Mouse (Mus musculus) regulatory T cell (primary cell): ENCODE data around the gene Acot6.

Source experiments
- in situ Hi-C: fragments of 300-600 bp; cut with MboI, MseI; formaldehyde crosslinking; loops from one replicate; pipeline ENCODE4 v1.15.1; 2025; ENCODE audit warnings: high pct_unique_total_duplicates

Gene Acot6

DNA sequence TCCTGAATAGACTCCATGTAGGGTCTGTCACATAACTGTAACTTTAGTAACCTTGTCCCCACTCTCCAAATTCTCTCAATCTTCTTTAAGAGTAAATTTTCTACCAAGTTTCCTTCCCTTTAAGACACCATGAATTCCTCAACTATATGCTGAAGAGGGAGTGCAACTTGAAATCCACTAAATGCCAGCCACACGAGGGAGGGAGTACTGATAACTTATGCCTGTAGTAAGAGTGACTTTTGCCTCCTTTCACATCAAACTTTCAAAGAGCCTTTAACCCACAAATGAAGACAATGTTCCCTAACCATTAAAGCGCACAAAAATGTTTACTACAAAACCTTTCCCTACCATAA, 1.0 kb downstream of the Acot6 start:
- in situ Hi-C loops = no loop called here

DNA sequence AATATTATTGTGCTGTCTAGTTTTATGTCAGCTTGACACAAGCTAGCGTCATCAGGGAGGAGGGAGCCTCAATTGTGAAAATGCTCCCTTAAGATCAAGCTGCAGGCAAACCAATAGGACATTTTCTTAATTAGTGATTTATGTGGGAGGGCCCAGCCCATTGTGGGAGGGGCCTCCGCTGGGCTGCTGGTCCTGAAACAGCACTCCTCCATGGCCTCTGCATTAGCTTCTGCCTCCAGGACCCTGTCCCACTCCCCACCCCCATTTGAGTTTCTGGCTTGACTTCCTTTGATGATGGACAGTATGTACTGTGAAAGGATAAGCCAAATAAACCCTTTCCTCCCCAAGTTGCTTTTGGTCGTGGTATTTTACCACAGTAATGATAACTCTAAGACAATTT, 6.6 kb downstream of the Acot6 start:
- in situ Hi-C loops = no loop called here

DNA sequence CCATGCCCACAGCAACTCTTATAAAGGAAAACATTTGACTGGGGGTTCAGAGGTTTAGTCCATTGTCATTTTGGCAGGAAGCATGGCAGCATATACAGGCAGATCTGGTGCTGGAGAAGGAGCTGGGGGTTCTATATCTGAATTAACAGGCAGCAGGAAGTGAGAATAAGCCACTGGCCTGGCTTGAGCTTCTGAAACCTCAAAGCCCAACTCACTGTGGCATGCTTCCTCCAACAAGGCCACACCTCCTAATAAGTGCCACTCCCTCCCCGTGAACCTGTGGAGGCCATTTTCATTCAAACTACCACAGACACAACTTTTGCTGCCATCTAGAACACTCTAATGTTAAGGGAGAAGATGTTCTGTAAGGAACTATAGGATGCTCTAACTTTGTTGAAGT, 7.2 kb downstream of the Acot6 start:
- in situ Hi-C loops = no loop called here

DNA sequence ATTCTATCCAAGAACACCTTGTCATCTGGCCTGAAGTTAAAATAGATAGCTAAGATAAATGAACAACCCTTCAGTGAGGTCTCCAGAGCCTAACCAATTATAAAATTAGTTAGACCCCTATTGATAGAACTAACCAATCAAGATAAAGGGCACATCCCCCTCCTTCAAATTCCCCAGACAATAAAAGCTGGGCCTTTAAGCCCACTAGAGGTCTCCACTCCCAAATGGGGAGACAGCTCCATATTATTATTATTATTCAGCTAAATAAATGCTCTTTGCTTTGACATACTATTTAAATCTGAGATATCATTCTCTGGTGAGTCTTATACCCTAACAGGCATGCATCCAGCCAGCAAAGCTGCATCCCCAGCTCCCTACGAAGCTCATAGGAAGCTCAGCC, 9.5 kb downstream of the Acot6 start:
- in situ Hi-C loops = no loop called here

DNA sequence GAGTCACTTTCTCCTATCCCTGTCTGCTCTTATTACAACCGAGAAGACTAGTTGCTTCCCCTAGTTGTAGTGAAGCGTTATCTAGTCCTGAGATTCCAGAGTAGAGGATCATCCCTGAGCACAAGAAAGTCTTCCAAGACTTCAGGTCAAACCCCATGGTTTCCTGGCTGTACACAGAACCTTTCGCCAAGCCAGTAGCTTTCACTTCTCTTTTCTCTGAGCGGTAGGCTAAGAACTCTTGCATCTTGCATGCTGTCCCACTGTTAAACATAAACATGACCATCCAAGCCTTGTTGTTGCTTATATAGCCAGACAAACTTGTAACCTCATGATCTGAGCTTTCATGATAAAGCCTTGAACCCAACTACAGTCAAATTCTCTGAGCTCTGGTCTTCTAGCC, 10.4 kb downstream of the Acot6 start:
- in situ Hi-C loops = no loop called here

DNA sequence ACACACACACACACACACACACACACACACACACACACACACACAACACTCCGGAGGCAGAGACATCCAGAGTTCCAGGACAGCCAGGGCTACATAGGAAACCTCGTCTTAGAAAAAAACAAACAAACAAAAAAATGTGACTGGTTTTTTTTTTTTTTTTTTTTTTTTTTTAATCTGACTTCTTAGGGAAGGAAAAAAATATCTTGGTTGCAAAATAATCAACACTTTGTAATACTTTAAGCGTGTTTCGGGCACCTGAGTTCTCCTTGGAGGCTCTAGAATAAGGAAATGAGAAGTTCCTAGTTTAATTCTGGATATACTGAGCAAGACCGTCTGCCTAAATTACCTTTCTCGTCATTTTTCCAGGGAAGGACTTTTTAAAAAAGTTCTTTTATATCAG, 13.2 kb downstream of the Acot6 start:
- in situ Hi-C loops = no loop called here

DNA sequence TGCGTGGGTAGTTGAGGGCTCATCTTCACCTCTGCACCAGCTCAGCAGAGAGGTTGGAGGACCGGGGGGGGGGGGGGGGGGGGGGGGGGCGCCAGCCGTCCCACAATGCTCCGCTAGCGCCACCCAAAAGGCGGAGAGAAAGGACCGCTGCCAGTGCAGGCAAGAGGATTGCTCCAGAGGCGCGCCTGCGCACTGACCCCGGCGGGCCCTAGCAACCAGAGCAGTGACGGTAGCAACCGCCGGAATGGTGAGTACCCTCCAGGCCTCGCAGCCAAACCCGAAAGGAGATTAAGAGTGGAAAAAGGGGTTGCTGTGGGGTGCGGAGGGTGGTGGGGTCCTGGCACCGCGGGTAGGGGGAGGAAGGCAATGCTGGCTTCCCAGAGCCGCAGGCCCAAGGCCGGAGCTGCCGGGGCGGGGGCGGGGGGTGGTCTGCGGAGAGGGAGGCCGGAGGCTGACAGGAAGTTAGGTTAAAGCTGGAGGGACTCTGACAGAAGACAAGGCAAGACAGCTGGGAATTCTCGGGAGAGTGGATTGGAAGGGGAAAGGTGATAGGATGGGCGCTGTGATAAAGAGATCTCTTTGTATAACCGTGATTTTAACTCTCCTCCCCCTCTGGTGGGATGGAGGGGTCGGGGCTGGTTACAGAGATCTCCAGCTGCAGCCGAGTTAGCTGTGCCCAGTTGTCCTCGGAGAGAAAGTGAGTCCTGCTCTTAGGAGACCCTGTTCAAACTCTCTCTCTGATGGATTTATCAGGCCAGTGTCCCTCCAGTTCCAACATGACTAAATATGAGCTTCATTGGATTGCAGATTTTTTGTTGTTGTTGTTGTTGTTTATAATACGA, 13.9 kb downstream of the Acot6 start, which contains the start of gene Dnal1:
Gene Dnal1, plus strand, starts transcription at position 214 of the 842 bp plus-strand sequence.
- in situ Hi-C loops = no loop called here

DNA sequence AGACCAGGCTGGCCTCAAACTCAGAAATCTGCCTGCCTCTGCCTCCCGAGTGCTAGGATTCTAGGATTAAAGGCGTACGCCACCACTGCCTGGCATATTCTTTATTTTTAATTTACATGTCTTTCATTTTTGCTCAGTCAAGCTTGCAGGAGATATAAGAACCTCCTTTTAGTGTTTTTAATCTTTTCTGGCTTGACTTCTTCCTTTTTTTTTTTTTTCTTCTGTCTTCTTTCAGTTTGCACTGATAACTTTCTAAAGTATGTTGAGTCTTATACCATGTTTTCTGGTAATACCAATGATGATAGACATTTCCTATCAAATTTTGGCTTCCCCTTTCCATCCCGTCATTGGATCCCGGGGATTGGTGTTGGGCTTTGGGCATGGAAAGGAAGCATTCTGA, 19.1 kb downstream of the Acot6 start:
- in situ Hi-C loops = no loop called here

DNA sequence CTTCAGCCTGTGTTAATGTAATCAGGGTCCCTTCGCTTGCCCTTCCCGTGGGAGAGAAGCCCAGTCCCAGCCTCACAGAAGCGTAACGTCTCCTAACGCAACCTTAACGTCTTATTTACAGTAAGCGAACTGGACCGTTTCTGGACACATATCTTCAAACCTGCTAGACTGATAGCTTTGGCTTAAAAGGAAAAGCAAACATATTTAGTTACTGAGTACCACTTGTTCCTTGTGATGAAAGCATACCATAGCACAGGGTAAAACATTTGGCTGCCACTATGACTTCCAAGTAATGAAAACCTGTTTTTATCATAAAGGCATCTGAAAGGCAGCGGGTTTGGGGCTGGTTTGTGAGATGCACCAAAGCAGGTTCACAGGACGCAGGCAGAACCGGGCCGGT, 25.4 kb downstream of the Acot6 start:
- in situ Hi-C loops = no loop called here

DNA sequence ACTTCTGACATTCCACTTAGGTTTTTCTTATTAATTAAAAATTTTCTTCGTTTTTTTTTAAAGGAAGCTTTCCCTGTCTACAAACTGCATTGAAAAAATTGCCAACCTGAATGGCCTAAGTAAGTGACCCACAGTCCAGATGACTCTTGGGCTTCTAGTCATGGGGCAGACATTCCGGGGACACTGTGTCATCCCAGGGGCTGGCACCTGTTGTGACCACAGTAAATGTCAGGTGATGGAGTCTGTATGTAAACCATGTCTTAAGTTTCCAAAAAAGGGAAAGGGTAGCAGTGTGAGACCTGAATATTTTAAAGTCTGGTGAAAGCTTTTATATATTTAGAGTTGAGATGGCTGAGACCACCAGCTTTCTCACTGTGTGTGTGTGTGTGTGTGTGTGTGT, 26.4 kb downstream of the Acot6 start:
- in situ Hi-C loops = no loop called here

DNA sequence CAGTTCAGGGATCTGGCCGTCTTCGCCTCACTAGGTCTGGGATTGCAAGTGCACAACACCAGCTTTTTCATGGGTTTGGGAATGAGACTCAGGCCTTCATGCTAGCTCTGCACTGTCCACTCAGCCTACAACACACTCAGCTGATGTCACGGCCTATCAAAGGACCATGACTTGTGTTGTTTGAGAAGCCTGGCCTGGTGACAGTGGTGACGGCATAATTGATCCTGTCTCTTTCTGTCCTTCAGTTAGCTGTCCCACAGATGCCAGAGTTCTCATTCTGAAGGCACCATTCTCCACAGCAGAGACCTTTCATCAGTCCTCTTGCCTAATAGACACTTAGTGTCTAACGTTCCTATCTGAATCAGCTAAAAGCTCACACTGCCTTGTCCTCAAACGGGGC, 28.1 kb downstream of the Acot6 start:
- in situ Hi-C loops = no loop called here

DNA sequence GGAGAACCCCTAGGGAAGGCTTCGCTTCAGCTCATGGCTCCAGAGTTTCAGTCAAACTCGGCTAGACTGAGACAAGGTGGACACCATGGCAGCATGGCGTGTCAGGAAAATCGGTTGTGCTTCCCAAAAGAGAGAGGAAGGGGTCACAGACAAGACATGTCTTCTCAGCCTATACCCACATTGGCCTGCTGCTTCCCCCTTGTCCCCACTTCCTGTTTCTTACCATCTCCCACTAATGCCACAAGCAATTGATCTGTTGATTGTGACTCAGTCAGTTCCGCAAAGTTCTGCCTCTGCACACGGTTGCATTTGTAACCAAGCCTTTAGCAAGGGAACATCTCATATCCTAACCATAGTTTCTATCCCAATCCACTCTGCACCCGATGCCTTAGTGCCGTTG, 29.5 kb downstream of the Acot6 start:
- in situ Hi-C loops = no loop called here

DNA sequence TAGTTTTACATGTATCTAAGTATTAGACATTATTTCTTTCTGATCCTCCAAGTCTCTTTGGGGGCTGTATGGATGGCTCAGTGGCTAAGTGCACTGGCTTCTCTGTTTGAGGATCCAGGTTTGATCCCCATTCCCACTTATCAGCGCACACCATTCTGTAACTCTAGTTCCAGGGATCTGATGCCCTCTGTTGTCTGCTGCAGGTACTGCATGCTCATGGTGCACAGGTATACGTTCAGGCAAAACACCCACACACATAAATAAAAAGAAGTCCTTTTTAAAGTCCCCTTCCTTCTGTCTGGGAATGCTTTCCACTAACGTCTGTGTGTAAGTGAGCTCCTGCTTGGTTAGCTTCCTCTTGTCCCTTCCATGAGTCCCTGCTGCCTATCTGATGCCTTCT, 31.8 kb downstream of the Acot6 start:
- in situ Hi-C loops = no loop called here

DNA sequence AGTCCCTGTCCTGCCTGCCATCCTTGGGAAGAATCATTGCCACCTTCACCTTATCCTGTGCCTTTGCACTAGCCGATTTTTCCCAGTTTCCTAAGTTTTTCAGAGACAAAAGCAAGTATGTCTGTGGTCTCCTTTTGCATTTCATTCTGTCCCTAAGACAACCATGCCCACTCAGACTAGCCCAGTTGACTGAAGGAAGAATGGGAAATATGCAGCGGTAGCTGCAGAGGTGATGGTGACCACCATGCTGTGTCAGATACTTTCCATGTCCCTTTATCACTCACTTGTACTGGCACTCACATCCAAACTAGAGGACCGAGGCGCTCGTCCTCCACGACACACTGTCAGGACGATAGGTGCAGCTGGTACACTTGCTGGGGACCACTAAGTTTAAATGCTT, 36.7 kb downstream of the Acot6 start:
- in situ Hi-C loops = no loop called here

DNA sequence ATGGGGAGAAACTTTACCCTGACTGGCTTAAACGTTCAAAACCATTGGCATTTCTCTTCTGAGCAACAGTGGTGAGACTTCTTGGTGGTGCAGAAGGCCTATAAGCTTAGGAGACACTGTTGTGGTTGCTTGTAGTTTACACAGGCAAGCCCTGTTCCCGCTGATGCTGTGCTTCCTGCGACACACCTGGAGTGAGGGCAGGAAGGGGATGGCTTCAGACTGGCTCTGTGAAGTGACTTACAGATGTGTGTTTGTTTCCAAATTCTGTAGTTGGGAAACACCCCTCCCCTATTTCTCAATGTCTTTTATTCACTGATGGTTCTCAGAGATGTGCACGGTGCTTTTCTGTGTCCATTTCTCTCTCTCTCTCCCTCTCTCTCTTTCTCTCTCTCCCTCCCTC, 39.7 kb downstream of the Acot6 start:
- in situ Hi-C loops = no loop called here

DNA sequence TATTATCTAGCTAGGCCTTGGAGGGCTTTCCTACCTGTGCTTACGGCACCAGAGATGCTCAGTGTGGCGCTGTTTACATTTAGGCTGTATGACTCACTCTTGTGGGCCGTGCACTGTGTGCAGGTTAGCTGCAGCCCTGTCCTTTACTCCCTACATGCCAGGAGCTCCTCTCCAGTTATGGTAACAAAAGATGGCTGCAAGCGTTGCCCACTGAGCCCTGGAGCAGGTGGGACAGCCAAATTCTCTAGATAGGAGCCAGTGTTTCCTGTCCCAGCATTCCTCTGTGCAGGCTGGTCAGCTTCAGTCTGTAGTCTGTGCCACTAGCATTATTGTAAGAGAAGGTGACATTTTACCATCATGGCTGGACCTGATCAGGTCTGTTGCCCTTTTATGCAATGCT, 40.8 kb downstream of the Acot6 start:
- in situ Hi-C loops = no loop called here

DNA sequence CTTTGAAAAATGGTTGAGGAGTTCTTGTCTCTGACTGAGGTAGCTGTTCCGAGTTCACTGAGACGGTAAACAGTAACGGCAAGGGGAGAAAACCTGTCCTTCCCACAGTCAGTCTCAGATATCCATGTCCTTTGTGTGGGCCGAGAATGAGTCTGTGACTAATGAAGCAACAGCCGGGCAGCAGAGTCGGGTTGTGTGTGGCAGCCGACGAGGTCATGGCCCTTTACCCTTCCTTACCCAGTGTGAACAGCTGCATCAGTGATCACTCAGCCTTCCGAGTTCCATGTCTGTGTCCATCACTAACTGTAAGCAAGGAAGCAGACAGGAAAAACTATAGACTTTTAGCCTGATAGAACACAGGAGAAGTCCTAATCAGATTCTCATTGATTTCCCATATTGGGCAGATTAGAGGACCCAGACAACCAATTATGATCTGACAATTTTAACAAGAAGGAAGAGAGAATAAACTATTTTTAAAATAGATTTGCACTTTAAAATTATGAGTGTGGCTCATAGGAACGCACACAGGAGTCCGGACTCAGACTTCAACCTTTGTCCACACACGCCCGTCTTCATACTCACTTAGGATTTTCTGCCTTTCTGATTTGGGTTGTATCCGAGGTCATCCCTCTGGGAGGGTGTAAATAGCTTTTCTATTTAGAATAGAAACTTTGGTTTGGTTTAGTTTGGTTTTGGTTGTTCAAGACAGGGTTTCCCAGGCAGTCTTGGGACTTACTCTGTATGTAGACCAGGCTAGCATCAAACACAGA, 42.0 kb downstream of the Acot6 start:
- in situ Hi-C loops = no loop called here

DNA sequence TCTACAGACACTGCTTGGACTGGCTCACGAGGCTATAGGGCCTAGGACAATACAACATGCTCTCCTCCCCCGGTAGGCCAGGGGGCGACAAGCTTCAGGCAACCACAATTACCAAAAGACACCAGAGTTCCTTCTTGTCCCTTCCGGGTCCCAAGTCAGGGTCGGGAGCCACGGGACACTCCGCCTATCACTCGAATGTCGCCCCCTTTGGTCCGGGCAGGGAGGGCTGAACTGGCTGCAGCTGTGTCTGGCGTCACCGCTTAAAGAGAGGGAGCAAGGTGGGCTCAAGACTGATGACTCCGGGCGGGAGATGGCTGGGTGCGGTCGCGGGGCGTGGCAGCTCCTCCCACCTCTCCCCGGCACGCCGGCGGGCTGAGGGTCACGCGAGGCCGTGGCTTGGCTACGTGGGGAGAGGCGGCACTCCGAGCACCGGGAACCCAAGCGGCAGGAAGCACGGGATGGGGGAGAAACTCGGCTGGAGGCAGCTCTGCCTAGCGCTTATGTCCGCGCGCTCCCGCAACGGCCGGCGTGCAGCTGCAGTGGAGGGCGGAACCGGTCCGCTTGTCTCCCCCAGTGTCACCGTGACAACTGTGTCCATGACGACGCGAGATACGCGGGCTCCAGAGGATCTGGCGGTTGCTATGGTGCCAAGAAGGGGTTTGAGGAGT, 47.6 kb downstream of the Acot6 start, which contains the start of gene Pnma1:
Gene Pnma1, minus strand, starts transcription at position 536 of the 668 bp plus-strand sequence.
- in situ Hi-C loops = no loop called here

DNA sequence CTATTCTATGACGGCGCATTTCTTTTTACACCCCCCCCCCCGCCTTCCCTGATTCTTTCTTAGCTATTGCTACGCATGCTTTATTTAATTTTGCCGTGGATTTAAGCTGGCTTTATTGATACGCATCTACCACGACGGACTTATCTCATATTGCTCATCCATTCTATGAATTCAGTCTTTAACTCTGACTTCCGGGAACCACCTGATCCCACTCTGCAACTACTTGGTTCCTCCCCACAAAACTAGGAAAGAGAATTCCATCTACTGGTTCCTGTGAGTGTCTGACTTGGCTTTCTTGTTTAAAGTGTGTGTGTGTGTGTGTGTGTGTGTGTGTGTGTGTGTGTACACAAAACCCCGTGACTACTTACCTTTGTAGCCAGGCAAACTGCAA, 48.2 kb downstream of the Acot6 start:
- in situ Hi-C loops = no loop called here

DNA sequence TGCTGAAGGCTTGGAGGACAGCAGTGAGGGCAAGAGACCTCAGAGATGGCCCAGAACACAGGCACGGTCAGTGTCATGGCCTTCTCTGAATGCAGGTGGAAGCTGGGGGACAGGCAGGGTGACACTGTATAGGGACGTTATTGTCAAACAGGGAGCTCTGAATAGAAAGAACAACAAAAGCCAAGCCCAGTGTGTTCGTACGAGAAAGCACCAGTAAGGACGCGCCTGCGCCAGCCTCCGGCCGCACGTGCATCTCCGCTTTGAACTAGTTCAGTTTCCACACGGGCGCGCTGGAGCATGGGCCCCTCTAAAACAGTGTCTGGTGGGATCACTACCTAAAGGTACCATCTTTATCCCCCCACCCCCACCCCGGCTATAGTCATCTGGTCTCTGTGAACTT, 49.5 kb downstream of the Acot6 start:
- in situ Hi-C loops = no loop called here

DNA sequence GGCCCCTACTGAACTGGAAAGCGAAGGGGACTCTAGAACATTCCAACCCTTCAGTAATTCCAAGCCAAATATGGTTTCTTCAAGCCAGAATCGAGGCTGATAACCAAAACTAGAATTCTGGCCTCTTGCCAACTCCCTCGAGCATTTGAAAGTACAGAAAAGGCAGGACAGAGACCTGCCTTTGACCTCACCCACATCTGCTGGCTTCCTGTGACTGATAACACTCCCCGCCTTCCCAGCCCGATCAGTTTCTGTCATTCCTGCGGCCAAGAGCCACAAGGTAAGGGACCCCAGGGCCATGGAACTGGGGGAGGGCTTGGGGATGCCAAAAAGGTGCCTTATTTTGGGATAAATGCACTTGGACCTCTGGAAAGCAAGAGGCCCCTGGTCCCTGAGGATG, 50.5 kb downstream of the Acot6 start:
- in situ Hi-C loops = no loop called here

DNA sequence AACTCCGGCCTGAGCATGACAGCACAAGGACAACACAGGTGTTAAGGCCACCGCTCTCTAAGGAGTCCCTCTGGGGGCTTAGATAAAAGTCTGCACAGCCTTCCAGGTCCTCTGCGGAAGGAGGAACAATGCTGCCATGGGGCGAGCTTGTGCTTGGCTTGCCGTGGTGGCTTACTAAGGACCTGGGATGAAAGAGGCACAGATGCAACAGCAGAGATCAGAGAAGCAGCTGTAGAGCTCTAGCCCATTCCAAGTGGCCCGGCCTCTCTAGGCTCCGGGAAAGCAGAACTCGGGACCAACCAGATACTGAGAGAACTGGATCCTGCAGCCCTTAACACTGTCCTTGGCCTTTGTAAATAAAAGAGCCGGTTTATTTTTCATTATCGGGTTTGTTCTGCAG, 51.5 kb downstream of the Acot6 start:
- in situ Hi-C loops = no loop called here
